Mouse (Mus musculus): ENCODE data around the gene a. TPM values are rescaled to one million over a fixed set of nuclear protein-coding genes. Genes with fewer than 3 reads are reported as not detected.
A peak's percentile ranks its signal among the peaks of the same experiment; 100 is the strongest.

The a gene
- polyA plus RNA-seq, 1 experiment from 2014 or later = 0.54 TPM

GRCm38 (mm10) chr2:154776496-154776895 lies 14.7 kb upstream of the a start:
- no peak for ATAC-seq
- Histone ChIP-seq H3K4me1 (ENCODE audit: control insufficient read depth, insufficient read depth, low read length) (no peaks in the 10 kb centered on the region), H3K9me3 (replicated peaks; ENCODE audit: control insufficient read depth, low read length, poor library complexity, severe bottlenecking) (no peaks in the 10 kb centered on the region), H3K27me3 (ENCODE audit: control insufficient read depth, insufficient read depth, low read depth, low read length) (no peaks in the 10 kb centered on the region), H3K36me3 (ENCODE audit: control insufficient read depth, insufficient read depth, low read length) (no peaks in the 10 kb centered on the region), H3K4me2 (ENCODE audit: low read length) (no peak overlapping the region), H3K4me3 (ENCODE audit: low read depth, low read length) (no peak overlapping the region), H3K9ac (ENCODE audit: low read depth, low read length) (no peak overlapping the region), H3K27ac (ENCODE audit: low read length) (no peak overlapping the region)
- 75% methylated on average over 7 of the region's 7 CpGs for WGBS

GRCm38 (mm10) chr2:154779648-154780047 lies 11.6 kb upstream of the a start:
- WGBS = 44% methylated on average over 3 of the region's 3 CpGs
- no peaks in the 10 kb centered on the region for H3K27me3 ChIP-seq (ENCODE audit: control insufficient read depth, insufficient read depth, low read depth, low read length)
- no peak overlapping the region for H3K4me2 ChIP-seq (ENCODE audit: low read length)
- H3K9me3 ChIP-seq (replicated peaks; ENCODE audit: control insufficient read depth, low read length, poor library complexity, severe bottlenecking) = no peaks in the 10 kb centered on the region
- H3K9ac ChIP-seq (ENCODE audit: low read depth, low read length) = no peak overlapping the region
- no peak overlapping the region for H3K4me3 ChIP-seq (ENCODE audit: low read depth, low read length)
- no peak overlapping the region for H3K27ac ChIP-seq (ENCODE audit: low read length)
- H3K4me1 ChIP-seq (ENCODE audit: control insufficient read depth, insufficient read depth, low read length) = 0 out of 2 replicates have a peak, but pooled peaks cover 2% of the 10 kb centered on the region
- no peak for ATAC-seq
- no peaks in the 10 kb centered on the region for H3K36me3 ChIP-seq (ENCODE audit: control insufficient read depth, insufficient read depth, low read length)

GRCm38 (mm10) chr2:154782361-154782760 lies 8.8 kb upstream of the a start:
- peaks cover 8% of the 10 kb centered on the region; the same call in 1 of the 2 replicates for H3K4me1 ChIP-seq (ENCODE audit: control insufficient read depth, insufficient read depth, low read length)
- ATAC-seq = no peak
- H3K27ac ChIP-seq (ENCODE audit: low read length) = no peak overlapping the region
- H3K9ac ChIP-seq (ENCODE audit: low read depth, low read length) = no peak overlapping the region
- H3K4me3 ChIP-seq (ENCODE audit: low read depth, low read length) = no peak overlapping the region
- no peaks in the 10 kb centered on the region for H3K27me3 ChIP-seq (ENCODE audit: control insufficient read depth, insufficient read depth, low read depth, low read length)
- H3K4me2 ChIP-seq (ENCODE audit: low read length) = no peak overlapping the region
- H3K36me3 ChIP-seq (ENCODE audit: control insufficient read depth, insufficient read depth, low read length) = no peaks in the 10 kb centered on the region
- H3K9me3 ChIP-seq (replicated peaks; ENCODE audit: control insufficient read depth, low read length, poor library complexity, severe bottlenecking) = no peaks in the 10 kb centered on the region
- WGBS = 76% methylated on average over 4 of the region's 4 CpGs

DNA sequence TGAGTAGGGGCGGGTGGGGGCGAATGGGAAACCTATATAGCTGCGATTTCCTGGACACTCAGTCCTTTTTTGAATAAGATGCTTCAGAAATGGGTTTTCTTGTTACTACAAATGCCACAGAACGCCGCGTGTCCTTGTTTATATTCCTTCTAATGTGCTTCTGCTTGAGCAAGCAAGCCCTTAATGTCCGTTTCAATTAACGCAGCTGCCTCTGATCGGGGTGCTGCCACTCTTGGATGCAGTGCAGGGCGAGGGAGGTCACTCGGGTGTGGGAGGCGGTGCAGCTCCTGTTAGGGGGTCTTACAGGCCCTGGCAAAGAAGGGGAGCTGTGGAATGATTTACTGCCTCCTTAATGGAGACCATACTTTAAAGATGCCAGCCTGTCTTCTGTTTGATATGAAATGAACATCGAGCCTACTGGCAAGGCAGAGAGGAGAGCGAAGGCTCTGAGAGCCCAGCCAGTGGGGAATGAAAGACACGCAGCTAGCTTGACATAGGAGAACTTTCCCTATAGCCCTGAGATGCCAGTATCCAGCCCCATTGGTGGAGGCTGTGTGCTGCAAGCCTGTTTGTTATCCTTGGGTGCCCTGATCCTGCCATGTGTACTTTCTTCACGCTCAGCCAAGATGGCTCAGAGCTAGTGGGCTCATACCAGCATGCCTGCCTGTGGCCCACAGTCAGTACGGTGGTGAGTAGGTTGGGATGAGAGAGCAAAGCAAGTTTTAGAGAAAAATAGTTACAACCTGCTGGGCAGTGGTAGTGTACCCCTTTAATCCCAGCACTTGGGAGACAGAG lies 8.1 kb upstream of the a start:
- H3K4me1 ChIP-seq (ENCODE audit: control insufficient read depth, insufficient read depth, low read length) = peaks cover 8% of the 10 kb centered on the region; the same call in 1 of the 2 replicates
- no peaks in the 10 kb centered on the region for H3K36me3 ChIP-seq (ENCODE audit: control insufficient read depth, insufficient read depth, low read length)
- no peaks in the 10 kb centered on the region for H3K27me3 ChIP-seq (ENCODE audit: control insufficient read depth, insufficient read depth, low read depth, low read length)
- H3K9me3 ChIP-seq (replicated peaks; ENCODE audit: control insufficient read depth, low read length, poor library complexity, severe bottlenecking) = no peaks in the 10 kb centered on the region
- no peak overlapping the region for H3K27ac ChIP-seq (ENCODE audit: low read length)
- H3K4me3 ChIP-seq (ENCODE audit: low read depth, low read length) = no peak overlapping the region
- 61% methylated on average over 17 of the region's 17 CpGs for WGBS
- no peak overlapping the region for H3K9ac ChIP-seq (ENCODE audit: low read depth, low read length)
- H3K4me2 ChIP-seq (ENCODE audit: low read length) = no peak overlapping the region
- ATAC-seq = no peak

GRCm38 (mm10) chr2:154785284-154785683 lies 5.9 kb upstream of the a start:
- peak; percentile 56; the same call in 1 of the 2 replicates for ATAC-seq
- no peak overlapping the region for H3K4me3 ChIP-seq (ENCODE audit: low read depth, low read length)
- H3K4me2 ChIP-seq (ENCODE audit: low read length) = 0 out of 2 replicates have a peak overlapping the region, but pooled peaks have one; percentile 8
- peaks cover 13% of the 10 kb centered on the region for H3K4me1 ChIP-seq (ENCODE audit: control insufficient read depth, insufficient read depth, low read length)
- no peaks in the 10 kb centered on the region for H3K27me3 ChIP-seq (ENCODE audit: control insufficient read depth, insufficient read depth, low read depth, low read length)
- no peaks in the 10 kb centered on the region for H3K9me3 ChIP-seq (replicated peaks; ENCODE audit: control insufficient read depth, low read length, poor library complexity, severe bottlenecking)
- 58% methylated on average over 3 of the region's 3 CpGs for WGBS
- no peak overlapping the region for H3K9ac ChIP-seq (ENCODE audit: low read depth, low read length)
- H3K27ac ChIP-seq (ENCODE audit: low read length) = peak overlapping the region; percentile 53
- H3K36me3 ChIP-seq (ENCODE audit: control insufficient read depth, insufficient read depth, low read length) = no peaks in the 10 kb centered on the region

DNA sequence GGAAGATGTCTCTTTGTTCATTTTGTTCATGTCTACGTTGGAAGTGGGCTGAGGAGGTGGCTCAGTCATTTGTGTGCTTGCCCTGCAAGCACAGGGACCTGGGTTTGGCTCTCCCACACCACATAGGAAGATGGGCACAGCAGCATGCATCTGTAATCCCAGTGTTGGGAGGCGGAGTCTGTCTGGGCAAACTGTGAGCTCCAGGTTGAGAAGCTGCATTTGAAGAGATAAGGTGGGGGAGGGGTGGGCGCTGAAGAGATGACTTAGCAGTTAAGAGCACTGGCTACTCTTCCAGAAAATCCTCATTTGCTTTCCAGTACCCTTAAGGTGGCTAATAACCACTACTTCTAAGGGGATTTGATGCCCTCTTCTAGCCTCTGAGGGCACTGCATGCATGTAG lies 5.0 kb upstream of the a start:
- Histone ChIP-seq H3K4me2 (ENCODE audit: low read length) (no peak overlapping the region), H3K9me3 (replicated peaks; ENCODE audit: control insufficient read depth, low read length, poor library complexity, severe bottlenecking) (no peaks in the 10 kb centered on the region), H3K27me3 (ENCODE audit: control insufficient read depth, insufficient read depth, low read depth, low read length) (no peaks in the 10 kb centered on the region), H3K4me1 (ENCODE audit: control insufficient read depth, insufficient read depth, low read length) (peaks cover 13% of the 10 kb centered on the region), H3K9ac (ENCODE audit: low read depth, low read length) (no peak overlapping the region), H3K27ac (ENCODE audit: low read length) (no peak overlapping the region), H3K36me3 (ENCODE audit: control insufficient read depth, insufficient read depth, low read length) (no peaks in the 10 kb centered on the region), H3K4me3 (ENCODE audit: low read depth, low read length) (no peak overlapping the region)
- ATAC-seq = no peak
- WGBS = 38% methylated on average over 3 of the region's 3 CpGs

DNA sequence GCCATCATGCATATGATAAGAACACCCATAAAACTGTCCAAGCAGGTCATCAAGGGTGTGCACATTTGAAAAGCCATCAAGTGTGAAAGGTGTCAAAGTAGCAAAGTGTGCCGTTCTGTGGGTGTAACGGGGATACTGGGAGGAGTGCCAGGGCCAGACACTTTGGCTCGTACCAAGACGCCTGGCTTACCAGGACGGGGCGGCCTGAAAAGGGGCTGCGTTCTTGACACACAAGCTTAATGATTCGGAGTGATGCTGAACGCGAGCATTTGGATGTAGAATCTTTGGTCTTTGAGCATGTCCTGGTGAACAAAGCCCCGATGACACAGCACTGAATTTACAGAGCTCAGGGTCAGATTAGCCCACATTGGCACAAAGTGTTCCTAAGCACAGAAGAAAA lies 4.4 kb upstream of the a start:
- Histone ChIP-seq H3K9ac (ENCODE audit: low read depth, low read length) (no peak overlapping the region), H3K4me2 (ENCODE audit: low read length) (no peak overlapping the region), H3K27ac (ENCODE audit: low read length) (no peak overlapping the region), H3K27me3 (ENCODE audit: control insufficient read depth, insufficient read depth, low read depth, low read length) (no peaks in the 10 kb centered on the region), H3K4me1 (ENCODE audit: control insufficient read depth, insufficient read depth, low read length) (peaks cover 13% of the 10 kb centered on the region), H3K36me3 (ENCODE audit: control insufficient read depth, insufficient read depth, low read length) (no peaks in the 10 kb centered on the region), H3K9me3 (replicated peaks; ENCODE audit: control insufficient read depth, low read length, poor library complexity, severe bottlenecking) (no peaks in the 10 kb centered on the region), H3K4me3 (ENCODE audit: low read depth, low read length) (no peak overlapping the region)
- WGBS = 80% methylated on average over 11 of the region's 11 CpGs
- no peak for ATAC-seq

- Histone ChIP-seq H3K36me3 (ENCODE audit: control insufficient read depth, insufficient read depth, low read length) (no peaks in the 10 kb centered on the region), H3K9ac (ENCODE audit: low read depth, low read length) (no peak overlapping the region), H3K27me3 (ENCODE audit: control insufficient read depth, insufficient read depth, low read depth, low read length) (no peaks in the 10 kb centered on the region), H3K4me1 (ENCODE audit: control insufficient read depth, insufficient read depth, low read length) (peaks cover 34% of the 10 kb centered on the region), H3K4me2 (ENCODE audit: low read length) (no peak overlapping the region), H3K9me3 (replicated peaks; ENCODE audit: control insufficient read depth, low read length, poor library complexity, severe bottlenecking) (no peaks in the 10 kb centered on the region), H3K27ac (ENCODE audit: low read length) (no peak overlapping the region), H3K4me3 (ENCODE audit: low read depth, low read length) (no peak overlapping the region)
- WGBS = 70% methylated on average over 6 of the region's 6 CpGs
- ATAC-seq = no peak
Observed at GRCm38 (mm10) chr2:154789381-154789780, 1.8 kb upstream of the a start.

GRCm38 (mm10) chr2:154789977-154790655 lies 1.1 kb upstream of the a start:
- peak overlapping the region; percentile 99 for H3K27ac ChIP-seq (ENCODE audit: low read length)
- no peaks in the 10 kb centered on the region for H3K36me3 ChIP-seq (ENCODE audit: control insufficient read depth, insufficient read depth, low read length)
- H3K9ac ChIP-seq (ENCODE audit: low read depth, low read length) = peak overlapping the region; percentile 54
- H3K27me3 ChIP-seq (ENCODE audit: control insufficient read depth, insufficient read depth, low read depth, low read length) = no peaks in the 10 kb centered on the region
- H3K4me2 ChIP-seq (ENCODE audit: low read length) = peak overlapping the region; percentile 49
- H3K4me3 ChIP-seq (ENCODE audit: low read depth, low read length) = peak overlapping the region; percentile 85
- no peaks in the 10 kb centered on the region for H3K9me3 ChIP-seq (replicated peaks; ENCODE audit: control insufficient read depth, low read length, poor library complexity, severe bottlenecking)
- ATAC-seq = no peak
- WGBS = 4% methylated on average over 14 of the region's 14 CpGs
- H3K4me1 ChIP-seq (ENCODE audit: control insufficient read depth, insufficient read depth, low read length) = peaks cover 36% of the 10 kb centered on the region

Data from midbrain, embryonic 16.5 days (tissue).